Mouse (Mus musculus) cerebellum, adult 2 months (tissue): ENCODE measurements around the gene Cass4. TPM values are rescaled to one million over a fixed set of nuclear protein-coding genes. Genes with fewer than 3 reads are reported as not detected.

Experiments used
- DNase-seq, 2 experiments: peaks; one replicate each; pipeline ENCODE4 v3.0.0; 2021
- H3K27ac ChIP-seq: fragments of 200-500 bp; 2 replicates; pipeline ENCODE4 v1.5.1; 2012; ENCODE audit warnings: low read length, control low read depth, inconsistent platforms; ENCODE audit not compliant: insufficient read depth
- H3K27me3 ChIP-seq: fragments of 200-500 bp; 2 replicates; pipeline ENCODE4 v1.6.1; 2012; ENCODE audit warnings: inconsistent platforms, mild to moderate bottlenecking, low read length, moderate library complexity; ENCODE audit not compliant: control insufficient read depth, insufficient read depth
- H3K4me1 ChIP-seq: fragments of 200-500 bp; 2 replicates; pipeline ENCODE4 v1.6.1; 2011; ENCODE audit warnings: low read length; ENCODE audit not compliant: control insufficient read depth, insufficient read depth
- H3K4me3 ChIP-seq: fragments of 200-500 bp; replicated peaks from 2 replicates; pipeline ENCODE3; 2011; ENCODE audit warnings: mild to moderate bottlenecking, low read depth, low read length, control low read depth; ENCODE audit not compliant: insufficient read depth
- CTCF ChIP-seq: fragments of 200-500 bp; IDR thresholded peaks from 2 replicates; pipeline ENCODE4 v1.5.1; 2011; ENCODE audit warnings: low read depth, mild to moderate bottlenecking, control low read depth, low read length, moderate library complexity, borderline replicate concordance; ENCODE audit not compliant: insufficient read depth
- POLR2A ChIP-seq: fragments of 200-500 bp; IDR thresholded peaks from 2 replicates; pipeline ENCODE4 v1.6.1; 2011; ENCODE audit warnings: low read length, control low read depth, borderline replicate concordance; ENCODE audit not compliant: insufficient read depth
- WGBS: fragments of 180-500 bp; shearing (Covaris S2); methylation state at CpG from one replicate; pipeline ENCODE4 v1.1.7; 2018; 5-methylcytosine and 5-hydroxymethylcytosine counted together
- polyA plus RNA-seq: library from polyadenylated mRNA; depleted of rRNA; stranded (reverse); fragments of >200 nt; gene quantifications from 2 replicates; pipeline ENCODE4 v1.2.3, GENCODE M21; 2012

Gene Cass4
- polyA plus RNA-seq, 1 experiment, result 0.11 TPM

- no peak overlapping the region for H3K27ac ChIP-seq
- no peak for DNase-seq
- H3K4me3 ChIP-seq, result no peak overlapping the region
- 81% methylated on average over 8 of the region's 8 CpGs for WGBS
- H3K4me1 ChIP-seq, result no peaks in the 10 kb centered on the region
- no peaks in the 10 kb centered on the region for H3K27me3 ChIP-seq
- no peak for TF ChIP-seq CTCF
Observed at GRCm38 (mm10) chr2:172350773-172351172, 42.8 kb upstream of the Cass4 start.

- TF ChIP-seq POLR2A, result no peak
- no peak for TF ChIP-seq CTCF
- no peaks in the 10 kb centered on the region for H3K4me1 ChIP-seq
- no peaks in the 10 kb centered on the region for H3K27me3 ChIP-seq
- H3K4me3 ChIP-seq, result no peak overlapping the region
- DNase-seq, result no peak
- WGBS, result 29% methylated on average over 9 of the region's 9 CpGs
- no peak overlapping the region for H3K27ac ChIP-seq
Observed at GRCm38 (mm10) chr2:172353218-172353617, 40.4 kb upstream of the Cass4 start.

- no peak overlapping the region for H3K27ac ChIP-seq
- H3K4me3 ChIP-seq, result no peak overlapping the region
- DNase-seq, result no peak
- H3K4me1 ChIP-seq, result no peaks in the 10 kb centered on the region
- 42% methylated on average over 9 of the region's 9 CpGs for WGBS
- no peaks in the 10 kb centered on the region for H3K27me3 ChIP-seq
- no peak for TF ChIP-seq CTCF
- TF ChIP-seq POLR2A, result no peak
Observed at GRCm38 (mm10) chr2:172354761-172355160, 38.8 kb upstream of the Cass4 start.

GRCm38 (mm10) chr2:172355833-172356232 lies 37.8 kb upstream of the Cass4 start:
- TF ChIP-seq CTCF, result no peak
- 16% methylated on average over 5 of the region's 5 CpGs for WGBS
- Histone ChIP-seq H3K27ac (no peak overlapping the region), H3K4me3 (no peak overlapping the region), H3K27me3 (no peaks in the 10 kb centered on the region), H3K4me1 (no peaks in the 10 kb centered on the region)
- no peak for DNase-seq

GRCm38 (mm10) chr2:172363176-172363575 lies 30.4 kb upstream of the Cass4 start:
- no peak overlapping the region for H3K27ac ChIP-seq
- H3K4me3 ChIP-seq, result no peak overlapping the region
- no peaks in the 10 kb centered on the region for H3K4me1 ChIP-seq
- DNase-seq, result no peak
- TF ChIP-seq POLR2A, result no peak
- no peak for TF ChIP-seq CTCF
- no peaks in the 10 kb centered on the region for H3K27me3 ChIP-seq
- WGBS, result 66% methylated on average over 7 of the region's 7 CpGs

- Histone ChIP-seq H3K4me1 (no peaks in the 10 kb centered on the region), H3K27me3 (no peaks in the 10 kb centered on the region), H3K27ac (peak within 1 kb of the TSS; percentile 77), H3K4me3 (peak within 1 kb of the TSS; percentile 91)
- no peak for TF ChIP-seq CTCF
- TF ChIP-seq POLR2A, result peak; percentile 18; the same call in 1 of the 2 replicates
- WGBS, result under 1% methylated on average over 66 of the region's 66 CpGs
- peak; percentile 96 to 98 for DNase-seq
Observed at GRCm38 (mm10) chr2:172370411-172371223, 23.0 kb upstream of the Cass4 start, which contains the start of the genes Aurka and Cstf1. Gene Aurka (minus strand): TSS chr2:172370535. Gene Cstf1 (plus strand): TSS chr2:172370681.

GRCm38 (mm10) chr2:172371258-172371657 lies 22.3 kb upstream of the Cass4 start:
- Histone ChIP-seq H3K4me1 (no peaks in the 10 kb centered on the region), H3K27ac (no peak overlapping the region), H3K27me3 (no peaks in the 10 kb centered on the region), H3K4me3 (peak overlapping the region; percentile 91)
- TF ChIP-seq CTCF (no peak), POLR2A (no peak)
- no peak for DNase-seq
- under 1% methylated on average over 11 of the region's 11 CpGs for WGBS

GRCm38 (mm10) chr2:172376551-172376950 lies 17.0 kb upstream of the Cass4 start:
- H3K4me1 ChIP-seq, result no peaks in the 10 kb centered on the region
- H3K27ac ChIP-seq, result no peak overlapping the region
- H3K27me3 ChIP-seq, result no peaks in the 10 kb centered on the region
- H3K4me3 ChIP-seq, result no peak overlapping the region
- DNase-seq, result no peak
- 75% methylated on average over 4 of the region's 4 CpGs for WGBS
- TF ChIP-seq POLR2A, result no peak
- TF ChIP-seq CTCF, result no peak
